Mouse (Mus musculus) neural tube, embryonic 13.5 days (tissue): ENCODE results near the gene Ptpra. TPM values are rescaled to one million over a fixed set of nuclear protein-coding genes. Genes with fewer than 3 reads are reported as not detected.

Source experiments
- ATAC-seq: fragments of 200-750 bp; cut with Nextera tagmentation; 2 replicates; pipeline ENCODE4 v1.8.0; 2017; ENCODE audit warnings: low read depth, mild to moderate bottlenecking, moderate TSS enrichment, moderate library complexity
- H3K27ac ChIP-seq: fragments of 300-500 bp; sonication (generic); replicated peaks from 2 replicates; pipeline ENCODE4 v1.5.1; 2015; ENCODE audit warnings: moderate library complexity, mild to moderate bottlenecking, inconsistent platforms
- H3K27me3 ChIP-seq: fragments of 300-500 bp; sonication (generic); 2 replicates; pipeline ENCODE4 v1.6.1; 2015; ENCODE audit warnings: mild to moderate bottlenecking, inconsistent platforms
- H3K36me3 ChIP-seq: fragments of 300-500 bp; sonication (generic); 2 replicates; pipeline ENCODE4 v1.6.1; 2015; ENCODE audit warnings: mild to moderate bottlenecking, inconsistent platforms
- H3K4me1 ChIP-seq: fragments of 300-500 bp; sonication (generic); replicated peaks from 2 replicates; pipeline ENCODE4 v1.6.1; 2015; ENCODE audit warnings: inconsistent platforms
- H3K4me2 ChIP-seq: fragments of 300-500 bp; sonication (generic); 2 replicates; pipeline ENCODE4 v1.6.1; 2015; ENCODE audit warnings: inconsistent platforms, mild to moderate bottlenecking, moderate library complexity
- H3K4me3 ChIP-seq: fragments of 300-500 bp; sonication (generic); 2 replicates; pipeline ENCODE4 v1.5.1; 2015; ENCODE audit warnings: mild to moderate bottlenecking, inconsistent platforms
- H3K9ac ChIP-seq: fragments of 300-500 bp; sonication (generic); 2 replicates; pipeline ENCODE4 v1.6.1; 2015; ENCODE audit warnings: moderate library complexity, mild to moderate bottlenecking, inconsistent platforms
- H3K9me3 ChIP-seq: fragments of 300-500 bp; sonication (generic); 2 replicates; pipeline ENCODE4 v1.6.1; 2016; ENCODE audit warnings: inconsistent platforms
- WGBS: fragments of 180-500 bp; shearing (Covaris S2); methylation state at CpG from one replicate; pipeline ENCODE4 v1.1.7; 2015; 5-methylcytosine and 5-hydroxymethylcytosine counted together
- polyA plus RNA-seq: library from polyadenylated mRNA; unstranded; fragments of >200 nt; fragmentation: Nextera tagmentation; extraction: Ambion mirVana; gene quantifications from 2 replicates; pipeline ENCODE4 v1.2.1, GENCODE M21; 2015

Ptpra gene
- polyA plus RNA-seq, 1 experiment from 2014 or later: 131 TPM

- 7% methylated on average over 17 of the region's 17 CpGs for WGBS
These were observed 871 bp upstream of the Ptpra start for GRCm38 (mm10) chr2:130449021-130449793.

GRCm38 (mm10) chr2:130450434-130450796 lies 337 bp downstream of the Ptpra start:
- H3K27me3 ChIP-seq: peaks cover 14% of the 10 kb centered on the region

More at GRCm38 (mm10) chr2:130449021-130449793, 871 bp upstream of the Ptpra start:
- ATAC-seq: no peak; the same call in none of the 2 replicates
- H3K36me3 ChIP-seq: peaks cover 14% of the 10 kb centered on the region
- peaks cover 14% of the 10 kb centered on the region for H3K27me3 ChIP-seq
- H3K4me2 ChIP-seq: peak overlapping the region; percentile 82
- H3K9me3 ChIP-seq: no peaks in the 10 kb centered on the region
- H3K4me1 ChIP-seq: peaks cover 32% of the 10 kb centered on the region
- H3K9ac ChIP-seq: peak overlapping the region; percentile 93
- H3K27ac ChIP-seq: peak overlapping the region; percentile 92; the same call in 1 of the 2 replicates
- peak overlapping the region; percentile 84 for H3K4me3 ChIP-seq

GRCm38 (mm10) chr2:130451086-130451726 lies 1.1 kb downstream of the Ptpra start:
- Histone ChIP-seq H3K4me3 (peak overlapping the region; percentile 84), H3K36me3 (no peaks in the 10 kb centered on the region), H3K27me3 (peaks cover 14% of the 10 kb centered on the region), H3K9me3 (no peaks in the 10 kb centered on the region), H3K4me1 (peaks cover 41% of the 10 kb centered on the region), H3K9ac (peak overlapping the region; percentile 93), H3K27ac (no peak overlapping the region), H3K4me2 (peak overlapping the region; percentile 82)
- ATAC-seq: no peak
- 75% methylated on average over 14 of the region's 14 CpGs for WGBS

More at GRCm38 (mm10) chr2:130450434-130450796, 337 bp downstream of the Ptpra start:
- WGBS: under 1% methylated on average over 40 of the region's 47 CpGs
- peak; percentile 89 for ATAC-seq
- no peaks in the 10 kb centered on the region for H3K9me3 ChIP-seq
- H3K36me3 ChIP-seq: peaks cover 6% of the 10 kb centered on the region; the same call in 1 of the 2 replicates
- H3K4me1 ChIP-seq: peaks cover 41% of the 10 kb centered on the region
- H3K27ac ChIP-seq: peak overlapping the region; percentile 92
- peak overlapping the region; percentile 93 for H3K9ac ChIP-seq
- H3K4me2 ChIP-seq: peak overlapping the region; percentile 82
- peak overlapping the region; percentile 84 for H3K4me3 ChIP-seq

GRCm38 (mm10) chr2:130451727-130452090 lies 1.6 kb downstream of the Ptpra start:
- ATAC-seq: no peak
- H3K27me3 ChIP-seq: peaks cover 14% of the 10 kb centered on the region
- WGBS: 77% methylated on average over 3 of the region's 3 CpGs

GRCm38 (mm10) chr2:130452266-130452665 lies 2.2 kb downstream of the Ptpra start:
- Histone ChIP-seq H3K4me3 (no peak overlapping the region), H3K36me3 (no peaks in the 10 kb centered on the region), H3K9me3 (no peaks in the 10 kb centered on the region), H3K9ac (no peak overlapping the region), H3K4me1 (peaks cover 43% of the 10 kb centered on the region), H3K27me3 (peaks cover 14% of the 10 kb centered on the region), H3K4me2 (peak overlapping the region; percentile 82; the same call in 1 of the 2 replicates), H3K27ac (no peak overlapping the region)
- ATAC-seq: no peak
- 79% methylated on average over 2 of the region's 2 CpGs for WGBS

More at GRCm38 (mm10) chr2:130451727-130452090, 1.6 kb downstream of the Ptpra start:
- Histone ChIP-seq H3K4me1 (peaks cover 43% of the 10 kb centered on the region), H3K9me3 (no peaks in the 10 kb centered on the region), H3K27ac (no peak overlapping the region), H3K9ac (peak overlapping the region; percentile 93), H3K4me3 (peak overlapping the region; percentile 84), H3K4me2 (peak overlapping the region; percentile 82), H3K36me3 (no peaks in the 10 kb centered on the region)

GRCm38 (mm10) chr2:130453421-130453820 lies 3.3 kb downstream of the Ptpra start:
- peaks cover 43% of the 10 kb centered on the region for H3K4me1 ChIP-seq
- H3K36me3 ChIP-seq: no peaks in the 10 kb centered on the region
- H3K27me3 ChIP-seq: peaks cover 6% of the 10 kb centered on the region
- no peak for ATAC-seq
- 0 out of 2 replicates have a peak overlapping the region, but pooled peaks have one; percentile 3 for H3K4me2 ChIP-seq
- H3K9ac ChIP-seq: no peak overlapping the region
- no peak overlapping the region for H3K27ac ChIP-seq
- no peaks in the 10 kb centered on the region for H3K9me3 ChIP-seq
- no peak overlapping the region for H3K4me3 ChIP-seq
- 79% methylated on average over 6 of the region's 6 CpGs for whole genome bisulfite sequencing

- Histone ChIP-seq H3K27me3 (no peaks in the 10 kb centered on the region), H3K36me3 (no peaks in the 10 kb centered on the region), H3K27ac (no peak overlapping the region), H3K4me3 (no peak overlapping the region), H3K9me3 (no peaks in the 10 kb centered on the region), H3K4me1 (peaks cover 37% of the 10 kb centered on the region), H3K9ac (no peak overlapping the region), H3K4me2 (no peak overlapping the region)
- WGBS: 80% methylated on average over 6 of the region's 6 CpGs
- ATAC-seq: no peak
These were observed 4.8 kb downstream of the Ptpra start for GRCm38 (mm10) chr2:130454748-130455370.

GRCm38 (mm10) chr2:130457871-130458270 lies 7.8 kb downstream of the Ptpra start:
- Histone ChIP-seq H3K27me3 (no peaks in the 10 kb centered on the region), H3K4me2 (no peak overlapping the region), H3K4me3 (no peak overlapping the region), H3K4me1 (peaks cover 28% of the 10 kb centered on the region), H3K9me3 (no peaks in the 10 kb centered on the region), H3K36me3 (no peaks in the 10 kb centered on the region), H3K9ac (no peak overlapping the region), H3K27ac (no peak overlapping the region)
- 95% methylated on average over 3 of the region's 3 CpGs for WGBS
- ATAC-seq: no peak

GRCm38 (mm10) chr2:130459576-130459975 lies 9.5 kb downstream of the Ptpra start:
- Histone ChIP-seq H3K9ac (no peak overlapping the region), H3K36me3 (no peaks in the 10 kb centered on the region), H3K27ac (no peak overlapping the region), H3K4me2 (no peak overlapping the region), H3K4me1 (peaks cover 21% of the 10 kb centered on the region), H3K4me3 (no peak overlapping the region), H3K9me3 (no peaks in the 10 kb centered on the region), H3K27me3 (no peaks in the 10 kb centered on the region)
- no peak for ATAC-seq
- 89% methylated on average over 3 of the region's 3 CpGs for WGBS

- H3K4me2 ChIP-seq: no peak overlapping the region
- no peak overlapping the region for H3K4me3 ChIP-seq
- WGBS: 77% methylated on average over 15 of the region's 15 CpGs
- H3K27me3 ChIP-seq: no peaks in the 10 kb centered on the region
- H3K9me3 ChIP-seq: no peaks in the 10 kb centered on the region
- no peaks in the 10 kb centered on the region for H3K36me3 ChIP-seq
- H3K9ac ChIP-seq: no peak overlapping the region
- H3K27ac ChIP-seq: no peak overlapping the region
- ATAC-seq: no peak
- peaks cover 15% of the 10 kb centered on the region; the same call in 1 of the 2 replicates for H3K4me1 ChIP-seq
These were observed 11.4 kb downstream of the Ptpra start for GRCm38 (mm10) chr2:130461287-130462071.

- no peak overlapping the region for H3K27ac ChIP-seq
- no peaks in the 10 kb centered on the region for H3K36me3 ChIP-seq
- no peak overlapping the region for H3K4me2 ChIP-seq
- WGBS: 88% methylated on average over 1 of the region's 1 CpGs
- ATAC-seq: no peak
- H3K27me3 ChIP-seq: no peaks in the 10 kb centered on the region
- H3K9ac ChIP-seq: no peak overlapping the region
- H3K4me1 ChIP-seq: peaks cover 21% of the 10 kb centered on the region
- no peak overlapping the region for H3K4me3 ChIP-seq
- no peaks in the 10 kb centered on the region for H3K9me3 ChIP-seq
These were observed 16.4 kb downstream of the Ptpra start for GRCm38 (mm10) chr2:130466438-130466837.
